Mouse (Mus musculus): Measurements from ENCODE around the gene Scaf4. TPM values are rescaled to one million over a fixed set of nuclear protein-coding genes. Genes with fewer than 3 reads are reported as not detected.

Scaf4 gene
- polyA plus RNA-seq, 1 experiment from 2014 or later, result 21.9 TPM

DNA sequence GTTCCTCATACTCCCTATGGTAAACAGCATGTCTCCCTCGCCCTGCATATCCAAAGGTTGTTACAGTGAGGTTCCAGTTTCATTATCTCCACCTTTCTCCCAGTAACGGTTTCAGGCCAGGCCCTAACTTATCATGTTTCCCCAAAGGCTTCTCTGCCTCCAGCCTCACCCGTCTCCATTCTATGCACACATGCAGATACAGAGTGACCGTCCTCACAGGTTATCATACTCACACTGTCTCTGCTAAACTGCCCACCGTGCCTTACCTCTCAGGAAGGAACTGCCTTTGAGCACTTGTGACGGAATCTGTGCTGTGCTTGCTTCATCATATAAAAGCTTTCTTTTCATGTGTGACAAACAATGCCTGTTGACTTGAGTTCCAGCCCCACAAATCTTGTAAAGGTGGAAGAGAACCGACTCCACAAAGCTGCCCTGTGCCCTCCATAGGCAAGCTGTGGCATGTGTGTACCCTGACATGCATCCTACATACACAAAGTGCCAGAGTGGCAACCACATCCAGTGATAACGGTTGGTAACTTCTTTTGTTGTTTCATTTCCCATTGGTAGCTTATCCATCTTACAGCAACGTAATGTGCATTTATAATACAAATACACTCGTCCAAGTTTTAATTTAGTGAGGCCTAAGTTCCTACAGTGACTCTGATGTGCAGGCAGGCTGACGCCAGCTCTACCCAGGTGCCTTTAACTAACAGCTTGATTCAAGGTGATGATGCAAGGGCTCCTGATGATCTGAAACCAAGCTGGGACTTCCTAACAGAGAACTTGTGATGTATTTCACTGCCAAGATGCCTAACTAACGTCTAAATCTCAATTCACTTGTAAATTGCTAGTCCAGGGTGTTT, 70.6 kb downstream of the Scaf4 start:
- peak overlapping the region; percentile 88 for H3K27ac ChIP-seq

DNA sequence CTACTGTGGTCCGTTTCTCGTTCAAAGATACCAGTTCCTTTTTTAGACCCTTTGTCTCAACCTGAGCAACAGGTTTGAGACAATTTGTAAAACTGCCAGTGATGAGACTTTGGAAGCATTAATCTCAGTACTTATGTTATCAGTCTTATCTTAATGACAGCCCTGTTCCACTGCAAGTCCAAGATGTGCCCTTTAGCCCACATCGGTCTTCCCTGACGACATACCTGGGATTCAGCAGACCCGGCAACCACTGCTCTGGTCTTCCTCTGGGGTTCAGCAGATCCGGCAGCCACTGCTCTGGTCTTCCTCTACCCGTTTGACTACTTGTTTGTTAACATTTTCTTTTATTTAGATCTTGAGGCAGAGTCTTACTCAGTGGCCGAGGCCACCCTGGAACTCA, 72.5 kb downstream of the Scaf4 start:
- Histone ChIP-seq H3K9ac (no peak overlapping the region), H3K4me1 (peaks cover 45% of the 10 kb centered on the region), H3K27me3 (replicated peaks) (no peaks in the 10 kb centered on the region), H3K4me2 (no peak overlapping the region), H3K4me3 (no peak overlapping the region), H3K27ac (peak overlapping the region; percentile 4; the same call in 1 of the 2 replicates), H3K36me3 (no peaks in the 10 kb centered on the region), H3K9me3 (replicated peaks) (no peaks in the 10 kb centered on the region)
- ATAC-seq, result no peak
- WGBS (ENCODE audit: insufficient replicate concordance), result 69% methylated on average over 8 of the region's 8 CpGs

More for the DNA sequence above, 70.6 kb downstream of the Scaf4 start:
- H3K27me3 ChIP-seq (replicated peaks), result no peaks in the 10 kb centered on the region
- peak; percentile 96 for ATAC-seq
- H3K9ac ChIP-seq, result 0 out of 2 replicates have a peak overlapping the region, but pooled peaks have one; percentile 43
- WGBS (ENCODE audit: insufficient replicate concordance), result 31% methylated on average over 12 of the region's 12 CpGs
- H3K4me2 ChIP-seq, result peak overlapping the region; percentile 53
- H3K9me3 ChIP-seq (replicated peaks), result no peaks in the 10 kb centered on the region
- 0 out of 2 replicates have a peak overlapping the region, but pooled peaks have one; percentile 4 for H3K4me3 ChIP-seq
- H3K36me3 ChIP-seq, result no peaks in the 10 kb centered on the region
- peaks cover 60% of the 10 kb centered on the region for H3K4me1 ChIP-seq

DNA sequence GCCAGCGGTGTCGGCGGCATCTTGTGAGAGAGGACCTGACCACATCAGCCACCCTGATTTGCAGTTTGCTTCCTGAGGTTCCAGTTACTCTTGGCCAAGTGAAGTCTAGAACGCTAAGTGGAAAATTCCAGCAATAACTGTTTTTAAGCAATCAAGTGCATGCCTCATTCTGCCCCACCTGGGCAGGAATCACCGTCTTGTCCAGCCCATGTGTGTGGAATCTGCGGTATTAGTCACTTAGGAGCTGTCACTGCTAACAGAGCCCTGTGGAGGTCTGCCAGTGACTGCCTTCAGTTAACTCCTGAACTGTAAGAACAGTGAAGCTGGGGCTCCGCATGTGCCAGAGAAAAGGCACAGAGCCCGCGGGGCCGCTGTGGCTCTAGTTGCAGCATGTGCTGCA, 73.6 kb downstream of the Scaf4 start:
- Histone ChIP-seq H3K27me3 (replicated peaks) (no peaks in the 10 kb centered on the region), H3K9ac (no peak overlapping the region), H3K27ac (peak overlapping the region; percentile 31; the same call in 1 of the 2 replicates), H3K4me3 (no peak overlapping the region), H3K9me3 (replicated peaks) (no peaks in the 10 kb centered on the region), H3K4me2 (no peak overlapping the region), H3K4me1 (peaks cover 39% of the 10 kb centered on the region), H3K36me3 (no peaks in the 10 kb centered on the region)
- 79% methylated on average over 10 of the region's 10 CpGs for WGBS (ENCODE audit: insufficient replicate concordance)
- ATAC-seq, result no peak

DNA sequence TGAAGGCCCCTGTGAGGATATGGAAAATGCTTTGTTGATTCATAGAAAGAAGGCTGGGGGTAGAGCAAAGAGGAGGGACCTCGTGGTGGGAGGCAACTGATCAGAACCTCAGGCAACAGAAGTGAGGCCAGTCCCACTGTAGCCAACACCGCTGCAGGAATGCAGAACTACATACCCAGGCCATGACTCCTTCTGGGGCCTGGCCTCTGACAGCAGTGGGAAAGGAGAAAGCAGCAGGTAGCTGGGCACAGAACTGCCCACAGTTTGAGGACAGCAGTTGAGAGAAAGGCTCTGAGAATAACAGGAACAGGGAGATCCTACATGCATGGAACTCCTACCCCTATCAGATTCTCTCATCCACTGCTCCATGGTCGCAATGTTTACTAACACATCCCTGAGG, 75.3 kb downstream of the Scaf4 start:
- H3K27ac ChIP-seq, result no peak overlapping the region
- H3K4me3 ChIP-seq, result no peak overlapping the region
- no peak overlapping the region for H3K4me2 ChIP-seq
- H3K36me3 ChIP-seq, result no peaks in the 10 kb centered on the region
- no peaks in the 10 kb centered on the region for H3K9me3 ChIP-seq (replicated peaks)
- 59% methylated on average over 3 of the region's 3 CpGs for WGBS (ENCODE audit: insufficient replicate concordance)
- ATAC-seq, result no peak
- H3K9ac ChIP-seq, result no peak overlapping the region
- no peaks in the 10 kb centered on the region for H3K27me3 ChIP-seq (replicated peaks)
- H3K4me1 ChIP-seq, result peaks cover 22% of the 10 kb centered on the region

DNA sequence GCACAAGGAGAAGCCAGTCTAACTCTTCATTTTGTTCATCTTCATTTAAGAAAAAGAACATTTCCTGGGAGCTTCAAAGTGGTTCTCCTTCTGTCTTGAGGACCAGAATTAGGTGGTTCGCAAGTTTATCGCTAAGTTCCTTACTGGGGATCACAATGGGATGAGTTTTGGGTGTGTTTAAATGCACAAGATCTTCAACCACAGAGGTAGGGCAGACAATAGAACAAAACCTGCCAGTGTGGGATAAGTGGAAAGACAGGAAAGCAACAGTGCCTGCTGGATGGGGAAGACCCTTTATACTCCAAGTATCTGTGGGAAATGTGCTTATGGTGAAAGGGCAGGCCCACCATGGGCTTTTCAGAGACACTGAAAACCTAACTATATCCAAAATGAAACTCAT, 79.4 kb downstream of the Scaf4 start:
- Histone ChIP-seq H3K36me3 (no peaks in the 10 kb centered on the region), H3K9ac (no peak overlapping the region), H3K4me2 (no peak overlapping the region), H3K27me3 (replicated peaks) (no peaks in the 10 kb centered on the region), H3K9me3 (replicated peaks) (no peaks in the 10 kb centered on the region), H3K27ac (no peak overlapping the region), H3K4me3 (no peak overlapping the region), H3K4me1 (peaks cover 24% of the 10 kb centered on the region)
- WGBS (ENCODE audit: insufficient replicate concordance), result 93% methylated on average over 2 of the region's 2 CpGs
- no peak for ATAC-seq

DNA sequence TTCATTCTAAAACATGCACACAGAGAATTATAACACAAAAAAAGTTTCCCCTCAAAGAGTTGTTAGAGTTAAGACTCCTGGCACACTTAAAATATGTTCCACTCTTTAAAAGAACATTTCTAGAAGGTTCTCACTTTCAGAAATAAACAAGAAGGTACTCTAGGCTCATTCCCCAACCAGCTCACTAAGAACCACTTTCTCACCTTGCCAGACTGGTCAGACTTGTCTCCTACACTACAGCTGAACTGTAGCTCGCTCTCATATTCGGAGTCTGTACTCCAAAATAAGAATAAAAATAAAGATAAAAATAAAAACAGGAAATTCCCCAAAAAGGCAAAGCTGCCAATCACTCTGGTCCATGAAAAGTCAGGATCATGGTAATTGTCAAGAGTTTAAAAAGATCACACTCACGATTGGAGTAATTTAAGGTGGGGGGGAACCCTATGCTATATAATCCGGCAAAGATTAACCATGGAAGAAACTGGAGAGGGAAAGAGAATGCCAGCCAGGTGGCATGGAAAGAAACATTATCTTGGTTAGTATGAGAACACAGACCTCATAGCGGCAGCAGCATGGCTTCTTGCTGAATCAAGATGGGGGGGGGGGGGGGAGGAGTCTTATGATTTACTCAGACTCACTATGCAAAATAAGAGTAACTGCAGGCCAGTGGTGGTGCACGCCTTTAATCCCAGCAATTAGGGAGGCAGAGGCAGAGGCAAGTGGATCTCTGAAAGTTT, 80.9 kb downstream of the Scaf4 start:
- no peaks in the 10 kb centered on the region for H3K9me3 ChIP-seq (replicated peaks)
- ATAC-seq, result no peak
- no peak overlapping the region for H3K4me3 ChIP-seq
- H3K4me1 ChIP-seq, result peaks cover 39% of the 10 kb centered on the region
- no peak overlapping the region for H3K27ac ChIP-seq
- H3K4me2 ChIP-seq, result no peak overlapping the region
- no peaks in the 10 kb centered on the region for H3K27me3 ChIP-seq (replicated peaks)
- no peaks in the 10 kb centered on the region for H3K36me3 ChIP-seq
- no peak overlapping the region for H3K9ac ChIP-seq
- 73% methylated on average over 6 of the region's 6 CpGs for WGBS (ENCODE audit: insufficient replicate concordance)

DNA sequence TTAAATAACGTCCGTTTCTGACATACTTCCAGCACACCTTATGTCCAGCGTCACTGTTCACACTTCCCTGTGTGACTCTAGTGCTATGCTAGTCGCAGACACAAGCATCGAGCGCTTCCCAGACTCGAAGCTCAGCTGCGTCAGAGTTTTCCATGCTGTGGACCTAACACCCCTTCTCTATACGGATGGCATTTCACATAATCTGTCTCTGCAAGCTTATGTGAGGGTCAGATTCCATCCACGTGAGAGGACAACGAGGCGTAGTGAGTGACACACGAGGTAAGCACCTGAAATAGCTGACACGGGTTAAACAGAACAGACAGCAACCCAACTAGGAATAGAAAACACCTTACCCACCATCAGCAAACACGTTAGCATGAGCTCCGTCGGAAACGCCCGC, 82.2 kb downstream of the Scaf4 start:
- Histone ChIP-seq H3K27me3 (replicated peaks) (no peaks in the 10 kb centered on the region), H3K9me3 (replicated peaks) (no peaks in the 10 kb centered on the region), H3K27ac (no peak overlapping the region), H3K9ac (no peak overlapping the region), H3K36me3 (no peaks in the 10 kb centered on the region), H3K4me2 (no peak overlapping the region), H3K4me1 (peaks cover 49% of the 10 kb centered on the region), H3K4me3 (no peak overlapping the region)
- ATAC-seq, result no peak
- WGBS (ENCODE audit: insufficient replicate concordance), result 75% methylated on average over 19 of the region's 19 CpGs

DNA sequence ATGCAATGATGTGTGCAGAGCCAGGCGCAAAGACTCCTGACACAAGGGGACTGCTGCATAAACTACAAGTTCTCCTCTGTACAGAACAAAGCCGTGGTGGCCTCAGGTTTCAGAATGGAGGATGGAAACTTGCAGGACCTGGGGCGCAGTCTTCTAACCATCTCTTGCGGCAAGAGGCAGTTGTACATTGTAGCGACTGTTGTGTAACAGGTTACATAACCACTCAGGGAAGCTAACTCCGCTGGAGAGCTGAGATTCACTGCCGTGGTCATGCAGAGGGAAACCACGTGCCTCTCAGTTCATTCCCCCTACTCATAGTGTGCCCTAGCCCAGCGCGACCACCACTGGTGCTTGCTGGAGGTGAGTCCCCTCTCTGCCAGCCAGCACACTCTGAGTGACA, 85.1 kb downstream of the Scaf4 start:
- H3K9ac ChIP-seq, result peak overlapping the region; percentile 36; the same call in 1 of the 2 replicates
- no peaks in the 10 kb centered on the region for H3K27me3 ChIP-seq (replicated peaks)
- 35% methylated on average over 10 of the region's 10 CpGs for WGBS (ENCODE audit: insufficient replicate concordance)
- H3K4me1 ChIP-seq, result peaks cover 65% of the 10 kb centered on the region
- no peak overlapping the region for H3K4me3 ChIP-seq
- H3K36me3 ChIP-seq, result no peaks in the 10 kb centered on the region
- H3K4me2 ChIP-seq, result peak overlapping the region; percentile 81
- peak overlapping the region; percentile 70 for H3K27ac ChIP-seq
- ATAC-seq, result no peak
- H3K9me3 ChIP-seq (replicated peaks), result no peaks in the 10 kb centered on the region

DNA sequence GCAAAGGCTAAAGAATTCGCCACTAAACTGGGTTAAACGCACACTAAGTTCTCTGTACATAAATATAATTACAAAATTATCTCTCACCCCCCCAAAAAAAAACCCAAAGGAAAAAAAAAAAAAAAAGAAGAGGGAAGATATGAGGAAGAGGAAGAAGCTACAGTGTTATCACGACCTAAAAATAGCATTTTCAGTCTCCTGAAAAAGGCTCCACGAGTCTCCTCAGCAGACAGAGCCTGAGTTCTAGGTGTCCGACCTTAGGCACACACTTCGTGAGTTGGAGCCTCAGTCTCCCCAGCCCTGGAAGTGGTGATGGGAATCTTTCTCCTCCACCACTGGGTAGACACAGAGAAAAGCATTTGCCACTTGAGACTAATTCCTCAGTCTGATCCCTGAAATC, 85.7 kb downstream of the Scaf4 start:
- Histone ChIP-seq H3K27me3 (replicated peaks) (no peaks in the 10 kb centered on the region), H3K27ac (peak overlapping the region; percentile 97), H3K4me3 (no peak overlapping the region), H3K9me3 (replicated peaks) (no peaks in the 10 kb centered on the region), H3K36me3 (no peaks in the 10 kb centered on the region), H3K4me2 (peak overlapping the region; percentile 81), H3K9ac (peak overlapping the region; percentile 70; the same call in 1 of the 2 replicates), H3K4me1 (peaks cover 65% of the 10 kb centered on the region)
- 23% methylated on average over 6 of the region's 6 CpGs for WGBS (ENCODE audit: insufficient replicate concordance)
- ATAC-seq, result no peak

DNA sequence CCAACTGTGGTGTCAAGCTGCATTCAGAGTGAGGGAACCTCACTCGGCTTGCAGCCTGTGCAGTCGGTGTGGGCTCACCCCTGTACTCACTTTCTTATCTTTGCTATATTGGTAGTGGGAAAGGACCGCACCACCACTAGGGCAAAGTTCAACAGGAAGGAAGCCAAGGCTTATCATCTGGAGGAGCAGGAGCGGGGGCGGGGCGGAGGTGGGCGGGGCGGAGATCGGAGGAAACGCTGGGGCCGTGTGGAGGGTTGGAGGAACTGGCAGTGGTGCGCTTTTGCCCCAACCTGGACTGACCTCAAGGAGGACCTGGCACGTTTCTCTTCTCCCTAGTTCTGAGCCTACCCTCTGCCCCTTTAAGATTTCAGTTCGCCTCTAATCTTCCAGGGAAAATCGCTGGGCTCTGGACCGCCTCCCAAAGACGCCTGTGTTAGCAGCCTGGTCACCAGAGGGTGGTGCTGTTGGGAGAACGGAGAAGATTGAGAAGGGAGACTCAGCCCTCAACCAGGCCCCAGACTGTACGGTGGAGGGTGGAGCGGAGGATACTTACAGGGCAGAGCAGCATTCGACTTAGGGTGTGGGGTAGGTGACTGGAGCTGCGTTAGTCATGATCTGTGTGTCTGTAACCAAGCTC, 86.8 kb downstream of the Scaf4 start:
- H3K4me2 ChIP-seq, result peak overlapping the region; percentile 81
- no peaks in the 10 kb centered on the region for H3K36me3 ChIP-seq
- peaks cover 61% of the 10 kb centered on the region for H3K4me1 ChIP-seq
- H3K4me3 ChIP-seq, result peak overlapping the region; percentile 56
- WGBS (ENCODE audit: insufficient replicate concordance), result under 1% methylated on average over 22 of the region's 22 CpGs
- no peaks in the 10 kb centered on the region for H3K9me3 ChIP-seq (replicated peaks)
- H3K9ac ChIP-seq, result peak overlapping the region; percentile 70
- peak; percentile 97 for ATAC-seq
- H3K27me3 ChIP-seq (replicated peaks), result no peaks in the 10 kb centered on the region
- peak overlapping the region; percentile 97 for H3K27ac ChIP-seq

DNA sequence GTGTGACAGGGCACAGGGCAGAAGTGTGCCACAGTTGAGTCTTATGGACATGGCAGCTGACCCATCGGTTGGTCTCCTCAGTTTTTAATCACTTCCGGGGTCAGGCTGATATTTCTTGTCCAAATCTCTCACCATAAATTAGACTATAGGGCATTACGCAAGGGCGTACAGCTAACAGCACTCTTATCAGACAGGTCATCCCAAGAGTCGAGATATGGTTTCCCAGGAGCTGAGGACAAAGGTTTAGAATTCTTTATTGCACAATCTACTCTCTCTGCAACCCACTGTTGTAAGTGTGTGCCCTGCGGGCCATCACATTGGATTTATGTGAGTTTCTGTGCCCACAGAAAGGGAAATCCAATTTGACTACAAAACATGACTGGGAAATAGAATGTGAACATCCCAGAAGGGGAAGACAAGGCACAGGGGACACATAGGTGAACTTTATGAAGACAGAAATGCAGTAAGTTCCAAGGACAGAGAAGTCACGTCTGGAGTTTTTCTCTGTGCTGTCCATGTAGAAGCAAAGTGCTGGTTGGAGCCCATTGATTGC, 87.5 kb downstream of the Scaf4 start:
- Histone ChIP-seq H3K27ac (peak overlapping the region; percentile 97), H3K36me3 (no peaks in the 10 kb centered on the region), H3K9ac (peak overlapping the region; percentile 47), H3K4me3 (peak overlapping the region; percentile 56), H3K4me2 (peak overlapping the region; percentile 81), H3K4me1 (peaks cover 58% of the 10 kb centered on the region), H3K9me3 (replicated peaks) (no peaks in the 10 kb centered on the region), H3K27me3 (replicated peaks) (no peaks in the 10 kb centered on the region)
- WGBS (ENCODE audit: insufficient replicate concordance), result 16% methylated on average over 7 of the region's 7 CpGs
- no peak for ATAC-seq

Data from liver, embryonic 12.5 days (tissue).